Mouse (Mus musculus) erythroblast, embryonic 14.5 days (primary cell): ENCODE measurements around the gene Pmm2.

Experiments
- GATA1 ChIP-seq: IDR thresholded peaks from 2 replicates; pipeline ENCODE4 v1.6.1; 2012; ENCODE audit warnings: low read length, inconsistent platforms, mixed read lengths
- TAL1 ChIP-seq: IDR thresholded peaks from 3 replicates; pipeline ENCODE4 v1.6.1; 2012; ENCODE audit warnings: low read length, inconsistent platforms, mixed read lengths

DNA sequence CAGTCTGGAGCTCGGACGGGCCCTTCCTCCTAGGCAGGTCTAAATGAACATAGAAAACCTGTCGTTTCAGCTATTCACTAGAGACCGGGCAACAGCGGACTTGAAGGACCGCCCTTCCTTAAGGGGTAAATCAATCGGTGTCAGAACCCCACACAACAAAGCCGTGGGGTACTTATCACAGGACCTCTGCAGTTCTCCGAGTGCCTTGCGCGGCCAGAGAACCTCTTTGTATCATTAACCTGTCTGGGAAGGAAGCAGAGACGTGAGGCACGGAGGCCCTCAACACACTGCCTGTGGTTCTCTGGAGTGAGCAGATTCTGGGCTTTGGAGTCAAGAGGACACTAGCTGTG lies 632 bp upstream of the Pmm2 start:
- TF ChIP-seq GATA1 (no peak), TAL1 (no peak)
